Comparison of ENCODE assay signal across 24 mouse cellular contexts in genomic region chr16:65834721-65835120, GRCm38 (mm10). TPM values are rescaled to one million over a fixed set of nuclear protein-coding genes. Genes with fewer than 3 reads are reported as not detected.
A peak's percentile ranks its signal among the peaks of the same experiment; 100 is the strongest.
DNase-seq lines count a peak whose midpoint lies in the region; ATAC-seq and TF ChIP-seq lines count a peak whose summit lies in the region.
"Had no signal": no experiment of that assay in that cellular context is flagged by ENCODE, and none has a peak within 500 bp of the region (broad histone marks: within the 10 kb centered on the region; RNA-seq: fewer than 3 reads in every experiment).

No protein-coding gene starts in this region.

- DNase-seq in adrenal gland, postnatal 10 days: peak; percentile 26
- no peak for DNase-seq in adrenal gland, adult 8-10 months
- DNase-seq in 3T3-L1 (ENCODE audit: low read depth, low spot score): peak; percentile 91
- no peak for DNase-seq in Patski (ENCODE audit: low read depth, low spot score)
- no peak for DNase-seq in forebrain, embryonic 14.5 days (ENCODE audit: low spot score)
- no peak for DNase-seq in forebrain, embryonic 10.5 days (ENCODE audit: extremely low spot score, low spot score)
- DNase-seq: adrenal gland, postnatal 25 days; cerebellum, adult 11 months; cerebellum, adult 18-20 months; cerebellum, adult 8-10 months; cerebellum, adult 9-11 months; cerebellum, postnatal 14 days; cerebellum, postnatal 36 days; embryo, embryonic 11 days; forebrain, postnatal 0 days had no signal

- no peaks in the 10 kb centered on the region for H3K9me3 ChIP-seq in forebrain, embryonic 14.5 days (replicated peaks; ENCODE audit: control insufficient read depth, low read length)
- no peaks in the 10 kb centered on the region for H3K9me3 ChIP-seq in forebrain, embryonic 10.5 days
- H3K9me3 ChIP-seq: embryonic facial prominence, embryonic 13.5 days; embryonic facial prominence, embryonic 15.5 days; forebrain, embryonic 12.5 days; forebrain, embryonic 15.5 days had no signal

- in situ Hi-C loops in Patski (cut with MboI; ENCODE audit: low pct_unique_long_range_greater_than_20kb): no loop called here

- H3K27ac ChIP-seq in embryonic fibroblast, embryonic 13.5 days (ENCODE audit: insufficient read depth, low read length): 0 out of 2 replicates have a peak overlapping the region, but pooled peaks have one; percentile 19
- no peak overlapping the region for H3K27ac ChIP-seq in forebrain, embryonic 14.5 days (ENCODE audit: low read depth, low read length)
- no peak overlapping the region for H3K27ac ChIP-seq in forebrain, embryonic 10.5 days
- H3K27ac ChIP-seq: embryonic facial prominence, embryonic 13.5 days; embryonic facial prominence, embryonic 15.5 days; forebrain, embryonic 12.5 days; forebrain, embryonic 15.5 days had no signal

- H3K27me3 ChIP-seq in Patski: no peaks in the 10 kb centered on the region
- H3K27me3 ChIP-seq in forebrain, embryonic 14.5 days (replicated peaks; ENCODE audit: control insufficient read depth, insufficient read depth, low read length): no peaks in the 10 kb centered on the region
- no peaks in the 10 kb centered on the region for H3K27me3 ChIP-seq in forebrain, embryonic 10.5 days (ENCODE audit: poor library complexity, severe bottlenecking)
- H3K27me3 ChIP-seq: CH12.LX; embryonic facial prominence, embryonic 13.5 days; embryonic facial prominence, embryonic 15.5 days; forebrain, embryonic 12.5 days; forebrain, embryonic 15.5 days had no signal

- no peak overlapping the region for H3K4me2 ChIP-seq in forebrain, embryonic 14.5 days (ENCODE audit: low read length)
- H3K4me2 ChIP-seq: embryonic facial prominence, embryonic 13.5 days; embryonic facial prominence, embryonic 15.5 days; forebrain, embryonic 12.5 days; forebrain, embryonic 15.5 days had no signal

- ATAC-seq in Patski: peak; percentile 83
- no peak for ATAC-seq in forebrain, embryonic 14.5 days
- ATAC-seq: activated CD4-positive, CD25-positive, alpha-beta regulatory T cell, adult 4 months; forebrain, embryonic 15.5 days; forebrain, postnatal 0 days had no signal

- H3K4me3 ChIP-seq in embryonic fibroblast, embryonic 13.5 days (ENCODE audit: insufficient read depth, low read length): no peak overlapping the region
- no peak overlapping the region for H3K4me3 ChIP-seq in forebrain, embryonic 14.5 days (ENCODE audit: low read depth, low read length)
- H3K4me3 ChIP-seq in forebrain, embryonic 10.5 days: no peak overlapping the region
- H3K4me3 ChIP-seq: embryonic facial prominence, embryonic 13.5 days; embryonic facial prominence, embryonic 15.5 days; forebrain, embryonic 12.5 days; forebrain, embryonic 15.5 days had no signal

- H3K9ac ChIP-seq in forebrain, embryonic 14.5 days (ENCODE audit: low read length): no peak overlapping the region
- H3K9ac ChIP-seq: embryonic facial prominence, embryonic 13.5 days; embryonic facial prominence, embryonic 15.5 days; forebrain, embryonic 12.5 days; forebrain, embryonic 15.5 days; forebrain, postnatal 0 days had no signal

- H3K4me1 ChIP-seq in embryonic fibroblast, embryonic 13.5 days (ENCODE audit: control insufficient read depth, insufficient read depth, low read length): no peaks in the 10 kb centered on the region
- no peaks in the 10 kb centered on the region for H3K4me1 ChIP-seq in forebrain, embryonic 14.5 days (ENCODE audit: control insufficient read depth, insufficient read depth, low read length)
- H3K4me1 ChIP-seq in forebrain, embryonic 10.5 days: no peaks in the 10 kb centered on the region
- H3K4me1 ChIP-seq: embryonic facial prominence, embryonic 13.5 days; forebrain, embryonic 12.5 days; forebrain, embryonic 15.5 days had no signal

- POLR2A ChIA-PET in Patski (lab: Charles Lee): interaction anchor here (0.8 kb wide), 1 partner anchor 15 kb away, joined by 3 read pairs; no protein-coding TSS in a partner anchor

- H3K36me3 ChIP-seq in forebrain, embryonic 14.5 days (ENCODE audit: control insufficient read depth, insufficient read depth, low read length): no peaks in the 10 kb centered on the region
- H3K36me3 ChIP-seq in forebrain, embryonic 10.5 days (replicated peaks): no peaks in the 10 kb centered on the region
- H3K36me3 ChIP-seq: forebrain, embryonic 12.5 days; forebrain, embryonic 15.5 days; G1E had no signal

- CTCF ChIA-PET in Patski (lab: Charles Lee): interaction anchor here (1.1 to 1.7 kb wide), 2 partner anchors 11 to 16 kb away, joined by 4 to 6 read pairs; no protein-coding TSS in a partner anchor

- TF ChIP-seq POLR2A in embryonic fibroblast, embryonic 13.5 days (IDR thresholded peaks at IDR 0.05; ENCODE audit: low read depth, low read length): no peak

- TF ChIP-seq CTCF in Patski (IDR thresholded peaks at IDR 0.05): no peak
- TF ChIP-seq CTCF in embryonic fibroblast, embryonic 13.5 days (IDR thresholded peaks at IDR 0.05; ENCODE audit: borderline replicate concordance, insufficient read depth, low read length): no peak

- WGBS in forebrain, embryonic 14.5 days: 87% methylated on average over 3 of the region's 3 CpGs
- 84% methylated on average over 3 of the region's 3 CpGs for WGBS in forebrain, embryonic 10.5 days

RNA-seq across cellular contexts. Expression of gene Vgll3, which starts 19.7 kb away (rescaled TPM):
- total RNA-seq in adrenal gland, postnatal 10 days (2021): 1 to 10 TPM; 2.6 to 3.4 TPM
- 10 to 100 TPM in 1 of 4 experiments, 1 to 10 TPM in 3; 2.0 to 10.5 (median 3.6) TPM for total RNA-seq in adrenal gland, adult 8-10 months (2022)
- polyA plus RNA-seq in Patski (2021): 57.7 TPM
- 131 and 152 TPM in 2 replicates for polyA plus RNA-seq in embryonic fibroblast, embryonic 13.5 days (2011; ENCODE audit: insufficient read length, low read depth, missing spikeins)
- 0.42 and 0.74 TPM in 2 replicates for polyA plus RNA-seq in forebrain, embryonic 14.5 days (2014; fragmentation: Nextera tagmentation; extraction: Ambion mirVana)
- 1.7 and 2.4 TPM in 2 replicates for polyA plus RNA-seq in forebrain, embryonic 10.5 days (2016; fragmentation: Nextera tagmentation; extraction: Ambion mirVana)
- total RNA-seq: CH12.LX; common myeloid progenitor, adult 5-6 weeks had no signal
- polyA plus RNA-seq: activated CD4-positive, CD25-positive, alpha-beta regulatory T cell, adult 4 months; G1E had no signal

Comparison
In these comparisons a context has a peak if more than half of its experiments do, and no peak if none do; other contexts are left out.
1. DNase-seq: peak in adrenal gland, postnatal 10 days (single experiment) and 3T3-L1 (single experiment); none in adrenal gland, adult 8-10 months (single experiment), Patski (single experiment), forebrain, embryonic 14.5 days (single experiment) and forebrain, embryonic 10.5 days (single experiment).
2. RNA of gene Vgll3, which starts 19.7 kb away (polyA plus RNA-seq): 131 to 152 TPM in embryonic fibroblast, embryonic 13.5 days and 57.7 TPM in Patski (single experiment); 1.7 to 2.4 TPM in forebrain, embryonic 10.5 days and 0.42 to 0.74 TPM in forebrain, embryonic 14.5 days; every median in the first group is over 10 times any median in the second.